In the genomic region with DNA sequence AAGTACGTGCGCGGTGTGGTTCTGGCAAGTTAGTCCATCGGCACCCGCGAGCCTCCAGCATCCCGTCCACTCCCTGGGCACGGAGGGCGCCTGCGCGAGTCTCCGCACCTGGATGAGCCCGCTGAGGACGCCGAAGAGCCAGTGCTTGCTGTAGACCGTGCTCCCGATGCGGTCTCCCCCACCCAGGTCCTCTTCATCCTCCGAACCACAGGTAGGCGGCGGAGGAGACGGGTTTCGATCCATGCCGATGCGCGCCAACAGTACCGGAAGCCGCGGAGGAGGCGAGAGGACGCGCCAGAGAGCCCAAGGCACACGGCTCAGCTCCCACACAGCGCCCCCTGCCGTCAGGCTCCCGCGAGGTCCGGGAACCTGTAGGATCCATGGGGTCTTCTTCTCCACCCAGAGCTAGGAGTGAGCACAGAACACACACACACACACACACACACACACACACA, we compare ENCODE assay signal across 8 mouse cellular contexts. TPM values are rescaled to one million over a fixed set of nuclear protein-coding genes. Genes with fewer than 3 reads are reported as not detected.
DNase-seq lines count a peak whose midpoint lies in the region; ATAC-seq and TF ChIP-seq lines count a peak whose summit lies in the region.

A gene (minus strand): TSS at position 291 of the 455 bp plus-strand sequence.

- H3K27me3 ChIP-seq in forebrain, embryonic 15.5 days, result no peaks in the 10 kb centered on the region
- no peaks in the 10 kb centered on the region for H3K27me3 ChIP-seq in lung, embryonic 14.5 days (ENCODE audit: insufficient read depth, low read length)
- H3K27me3 ChIP-seq in thymus, adult 2 months (ENCODE audit: control insufficient read depth, insufficient read depth, low read length), result no peaks in the 10 kb centered on the region

- peaks cover 11% of the 10 kb centered on the region for H3K4me1 ChIP-seq in forebrain, embryonic 15.5 days
- H3K4me1 ChIP-seq in lung, embryonic 14.5 days (ENCODE audit: insufficient read depth), result peaks cover 6% of the 10 kb centered on the region; the same call in 1 of the 2 replicates
- no peaks in the 10 kb centered on the region for H3K4me1 ChIP-seq in olfactory bulb, adult 2 months (ENCODE audit: control insufficient read depth, insufficient read depth, low read length)
- H3K4me1 ChIP-seq in thymus, adult 2 months (replicated peaks; ENCODE audit: control insufficient read depth, insufficient read depth, low read length), result peaks cover 6% of the 10 kb centered on the region

- TF ChIP-seq CTCF in lung, embryonic 14.5 days (IDR thresholded peaks at IDR 0.05; ENCODE audit: low read depth), result peak; percentile 98
- TF ChIP-seq CTCF in olfactory bulb, adult 2 months (IDR thresholded peaks at IDR 0.05; ENCODE audit: insufficient read depth, low read depth, low read length), result peak; percentile 89
- peak; percentile 92 for TF ChIP-seq CTCF in thymus, adult 2 months (IDR thresholded peaks at IDR 0.05; ENCODE audit: borderline replicate concordance, control insufficient read depth, extremely low read depth, insufficient read depth, low read length, poor library complexity)

- H3K36me3 ChIP-seq in forebrain, embryonic 15.5 days, result peaks cover 22% of the 10 kb centered on the region
- H3K36me3 ChIP-seq in lung, embryonic 14.5 days (ENCODE audit: insufficient read depth), result peaks cover 30% of the 10 kb centered on the region
- H3K36me3 ChIP-seq in thymus, adult 2 months (ENCODE audit: control insufficient read depth, insufficient read depth, low read length), result peaks cover 14% of the 10 kb centered on the region

- ATAC-seq in forebrain, embryonic 15.5 days (replicated peaks), result peak; percentile 97
- ATAC-seq in lung, embryonic 14.5 days (ENCODE audit: insufficient read depth), result peak; percentile 99

- intact Hi-C loops in heart, postnatal 25 days (cut with DNase I), result loop anchor here (10.0 kb wide), 1 partner anchor 676 kb away; a partner anchor contains a TSS

- H3K9ac ChIP-seq in forebrain, embryonic 15.5 days (replicated peaks), result peak within 1 kb of the TSS; percentile 96
- peak within 1 kb of the TSS; percentile 95 for H3K9ac ChIP-seq in lung, embryonic 14.5 days

- no peaks in the 10 kb centered on the region for H3K9me3 ChIP-seq in forebrain, embryonic 15.5 days
- H3K9me3 ChIP-seq in lung, embryonic 14.5 days (ENCODE audit: low read depth, low read length), result no peaks in the 10 kb centered on the region

- under 1% methylated on average over 38 of the region's 38 CpGs for WGBS in forebrain, embryonic 15.5 days
- WGBS in lung, embryonic 14.5 days, result under 1% methylated on average over 38 of the region's 38 CpGs
- under 1% methylated on average over 38 of the region's 38 CpGs for WGBS in olfactory bulb, adult 2 months
- 0% methylated on average over 38 of the region's 38 CpGs for WGBS in thymus, adult 2 months

- peak; percentile 96 for DNase-seq in ES-CJ7 (ENCODE audit: low read depth, low spot score)
- peak; percentile 80 for DNase-seq in cerebellum, adult 11 months
- peak; percentile 58 for DNase-seq in heart, postnatal 25 days (ENCODE audit: low spot score)
- DNase-seq in layer of hippocampus, adult 18-20 months (ENCODE audit: low spot score in 2 of 2), result peak; percentile 65 to 86
- DNase-seq in lung, embryonic 14.5 days, result peak; percentile 97
- DNase-seq in thymus, adult 2 months, result peak; percentile 86

- H3K4me2 ChIP-seq in forebrain, embryonic 15.5 days (replicated peaks), result peak within 1 kb of the TSS; percentile 49
- H3K4me2 ChIP-seq in lung, embryonic 14.5 days, result peak within 1 kb of the TSS; percentile 70

- H3K27ac ChIP-seq in forebrain, embryonic 15.5 days (replicated peaks), result peak within 1 kb of the TSS; percentile 85
- H3K27ac ChIP-seq in lung, embryonic 14.5 days (ENCODE audit: low read depth), result peak within 1 kb of the TSS; percentile 88
- H3K27ac ChIP-seq in olfactory bulb, adult 2 months (ENCODE audit: insufficient read depth, low read depth, low read length), result peak within 1 kb of the TSS; percentile 52; the same call in 1 of the 2 replicates
- H3K27ac ChIP-seq in thymus, adult 2 months (ENCODE audit: control insufficient read depth, insufficient read depth, low read length), result no peak within 1 kb of the TSS

- peak; percentile 46; the same call in 1 of the 2 replicates for TF ChIP-seq POLR2A in olfactory bulb, adult 2 months (IDR thresholded peaks at IDR 0.05; ENCODE audit: insufficient read depth, low read depth, low read length)
- no peak for TF ChIP-seq POLR2A in thymus, adult 2 months (IDR thresholded peaks at IDR 0.05; ENCODE audit: control insufficient read depth, extremely low read depth, insufficient read depth, low read length, poor library complexity)

- peak within 1 kb of the TSS; percentile 98 for H3K4me3 ChIP-seq in forebrain, embryonic 15.5 days
- H3K4me3 ChIP-seq in lung, embryonic 14.5 days (ENCODE audit: low read depth, low read length), result peak within 1 kb of the TSS; percentile 81
- peak within 1 kb of the TSS; percentile 71 for H3K4me3 ChIP-seq in olfactory bulb, adult 2 months (ENCODE audit: insufficient read depth, low read depth, low read length)
- peak within 1 kb of the TSS; percentile 61 for H3K4me3 ChIP-seq in thymus, adult 2 months (ENCODE audit: control insufficient read depth, insufficient read depth, low read length)

RNA-seq across cellular contexts. Expression of the gene that starts here (rescaled TPM):
- 19.6 and 22.8 TPM in 2 replicates for polyA plus RNA-seq in forebrain, embryonic 15.5 days (2015; fragmentation: Nextera tagmentation; extraction: Ambion mirVana)
- 1 to 10 TPM; 4.1 to 4.7 TPM for total RNA-seq in heart, postnatal 25 days (2021)
- total RNA-seq in layer of hippocampus, adult 18-20 months (2021), result 10 to 100 TPM; 10.1 to 10.6 TPM
- 35.8 and 38.6 TPM in 2 replicates for polyA plus RNA-seq in lung, embryonic 14.5 days (2014; fragmentation: Nextera tagmentation; extraction: Ambion mirVana)
- polyA plus RNA-seq in olfactory bulb, adult 2 months (2012; ENCODE audit: insufficient read depth, insufficient read length, low replicate concordance, missing spikeins), result not detected in 2 replicates
- 14.4 and 17.2 TPM in 2 replicates for polyA plus RNA-seq in thymus, adult 2 months (2012; rRNA removed)
